Mouse (Mus musculus): ENCODE data around the gene Grid1. TPM values are rescaled to one million over a fixed set of nuclear protein-coding genes. Genes with fewer than 3 reads are reported as not detected.

Gene Grid1
- polyA plus RNA-seq, 1 experiment: not detected

GRCm38 (mm10) chr14:34819121-34819918 is 588 bp upstream of the Grid1 start:
- Histone ChIP-seq H3K4me3 (ENCODE audit: low read depth, low read length) (peak overlapping the region; percentile 29), H3K4me1 (ENCODE audit: control insufficient read depth, insufficient read depth, insufficient read length, low read length) (peaks cover 6% of the 10 kb centered on the region; the same call in 1 of the 2 replicates), H3K27me3 (ENCODE audit: control insufficient read depth, insufficient read depth, low read length) (peaks cover 59% of the 10 kb centered on the region), H3K27ac (ENCODE audit: insufficient read depth, low read depth, low read length) (no peak overlapping the region), H3K36me3 (ENCODE audit: control insufficient read depth, insufficient read depth, low read length) (no peaks in the 10 kb centered on the region)
- TF ChIP-seq POLR2A (IDR thresholded peaks at IDR 0.05; ENCODE audit: low read depth, low read length) (no peak), CTCF (IDR thresholded peaks at IDR 0.05; ENCODE audit: extremely low read depth, insufficient read length, insufficient replicate concordance, low read depth, low read length) (no peak)
- 2% methylated on average over 71 of the region's 85 CpGs for WGBS

DNA sequence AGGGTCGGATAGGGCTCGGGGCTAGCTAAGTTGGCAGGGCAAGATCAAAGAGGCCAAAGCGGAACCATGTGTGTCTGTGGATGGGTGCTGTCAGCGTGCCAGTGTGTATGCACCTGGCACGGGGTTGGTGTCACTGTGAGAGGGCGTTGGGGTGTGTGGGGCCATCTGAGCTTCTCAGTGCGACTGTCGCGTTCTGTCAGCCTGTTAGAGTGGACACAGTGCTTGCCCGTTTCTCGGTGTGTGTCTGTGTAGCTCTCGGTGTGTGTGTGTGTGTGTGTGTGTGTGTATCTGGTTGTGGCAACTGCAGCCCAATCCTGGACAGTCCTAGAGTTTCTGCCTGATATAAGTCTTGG is 721 bp downstream of the Grid1 start:
- Histone ChIP-seq H3K4me1 (ENCODE audit: control insufficient read depth, insufficient read depth, insufficient read length, low read length) (peaks cover 6% of the 10 kb centered on the region; the same call in 1 of the 2 replicates), H3K4me3 (ENCODE audit: low read depth, low read length) (no peak overlapping the region; the same call in 1 of the 2 replicates), H3K27ac (ENCODE audit: insufficient read depth, low read depth, low read length) (no peak overlapping the region), H3K36me3 (ENCODE audit: control insufficient read depth, insufficient read depth, low read length) (no peaks in the 10 kb centered on the region), H3K27me3 (ENCODE audit: control insufficient read depth, insufficient read depth, low read length) (peaks cover 59% of the 10 kb centered on the region)
- 4% methylated on average over 12 of the region's 12 CpGs for WGBS
- TF ChIP-seq CTCF (IDR thresholded peaks at IDR 0.05; ENCODE audit: extremely low read depth, insufficient read length, insufficient replicate concordance, low read depth, low read length): no peak
- no peak for TF ChIP-seq POLR2A (IDR thresholded peaks at IDR 0.05; ENCODE audit: low read depth, low read length)

- Histone ChIP-seq H3K27me3 (ENCODE audit: control insufficient read depth, insufficient read depth, low read length) (peaks cover 59% of the 10 kb centered on the region), H3K4me1 (ENCODE audit: control insufficient read depth, insufficient read depth, insufficient read length, low read length) (peaks cover 6% of the 10 kb centered on the region; the same call in 1 of the 2 replicates), H3K4me3 (ENCODE audit: low read depth, low read length) (no peak overlapping the region), H3K36me3 (ENCODE audit: control insufficient read depth, insufficient read depth, low read length) (no peaks in the 10 kb centered on the region), H3K27ac (ENCODE audit: insufficient read depth, low read depth, low read length) (no peak overlapping the region)
- TF ChIP-seq POLR2A (IDR thresholded peaks at IDR 0.05; ENCODE audit: low read depth, low read length) (no peak), CTCF (IDR thresholded peaks at IDR 0.05; ENCODE audit: extremely low read depth, insufficient read length, insufficient replicate concordance, low read depth, low read length) (no peak)
- WGBS: 5% methylated on average over 26 of the region's 26 CpGs
These were observed 1.4 kb downstream of the Grid1 start for GRCm38 (mm10) chr14:34821131-34821790.

GRCm38 (mm10) chr14:34823136-34823535 is 3.2 kb downstream of the Grid1 start:
- no peak for TF ChIP-seq CTCF (IDR thresholded peaks at IDR 0.05; ENCODE audit: extremely low read depth, insufficient read length, insufficient replicate concordance, low read depth, low read length)
- no peak for TF ChIP-seq POLR2A (IDR thresholded peaks at IDR 0.05; ENCODE audit: low read depth, low read length)
- WGBS: 5% methylated on average over 17 of the region's 17 CpGs
- Histone ChIP-seq H3K4me1 (ENCODE audit: control insufficient read depth, insufficient read depth, insufficient read length, low read length) (peaks cover 6% of the 10 kb centered on the region; the same call in 1 of the 2 replicates), H3K27me3 (ENCODE audit: control insufficient read depth, insufficient read depth, low read length) (peaks cover 53% of the 10 kb centered on the region), H3K4me3 (ENCODE audit: low read depth, low read length) (no peak overlapping the region), H3K36me3 (ENCODE audit: control insufficient read depth, insufficient read depth, low read length) (no peaks in the 10 kb centered on the region), H3K27ac (ENCODE audit: insufficient read depth, low read depth, low read length) (no peak overlapping the region)

- Histone ChIP-seq H3K27me3 (ENCODE audit: control insufficient read depth, insufficient read depth, low read length) (peaks cover 43% of the 10 kb centered on the region), H3K27ac (ENCODE audit: insufficient read depth, low read depth, low read length) (no peak overlapping the region), H3K36me3 (ENCODE audit: control insufficient read depth, insufficient read depth, low read length) (no peaks in the 10 kb centered on the region), H3K4me1 (ENCODE audit: control insufficient read depth, insufficient read depth, insufficient read length, low read length) (peaks cover 3% of the 10 kb centered on the region; the same call in 1 of the 2 replicates), H3K4me3 (ENCODE audit: low read depth, low read length) (no peak overlapping the region)
- TF ChIP-seq CTCF (IDR thresholded peaks at IDR 0.05; ENCODE audit: extremely low read depth, insufficient read length, insufficient replicate concordance, low read depth, low read length) (no peak), POLR2A (IDR thresholded peaks at IDR 0.05; ENCODE audit: low read depth, low read length) (no peak)
- 80% methylated on average over 3 of the region's 3 CpGs for WGBS
These were observed 4.3 kb downstream of the Grid1 start for GRCm38 (mm10) chr14:34824186-34824585.

DNA sequence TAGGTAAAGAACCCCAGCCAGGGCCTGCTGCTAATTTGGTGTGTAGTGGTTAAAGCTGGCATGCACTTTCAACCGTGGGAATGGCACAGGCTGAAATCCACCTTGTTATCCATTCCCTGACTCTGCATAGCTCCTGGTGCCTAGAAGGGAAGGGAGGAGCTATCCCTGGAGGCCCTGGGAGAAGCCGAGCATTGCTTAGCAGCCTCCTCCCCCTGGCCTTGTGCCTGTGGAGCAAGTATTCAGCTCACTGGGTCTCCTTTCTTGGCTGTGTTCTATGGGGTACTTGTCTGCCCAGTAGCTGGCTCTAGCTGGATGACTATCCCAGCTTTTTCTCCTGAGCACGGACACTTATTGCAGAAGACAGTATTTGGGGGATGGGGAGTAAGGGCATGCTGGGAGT is 6.0 kb downstream of the Grid1 start:
- Histone ChIP-seq H3K27ac (ENCODE audit: insufficient read depth, low read depth, low read length) (no peak overlapping the region), H3K27me3 (ENCODE audit: control insufficient read depth, insufficient read depth, low read length) (peaks cover 27% of the 10 kb centered on the region), H3K4me3 (ENCODE audit: low read depth, low read length) (no peak overlapping the region), H3K4me1 (ENCODE audit: control insufficient read depth, insufficient read depth, insufficient read length, low read length) (no peaks in the 10 kb centered on the region), H3K36me3 (ENCODE audit: control insufficient read depth, insufficient read depth, low read length) (no peaks in the 10 kb centered on the region)
- TF ChIP-seq POLR2A (IDR thresholded peaks at IDR 0.05; ENCODE audit: low read depth, low read length) (no peak), CTCF (IDR thresholded peaks at IDR 0.05; ENCODE audit: extremely low read depth, insufficient read length, insufficient replicate concordance, low read depth, low read length) (no peak)
- WGBS: 42% methylated on average over 3 of the region's 3 CpGs

DNA sequence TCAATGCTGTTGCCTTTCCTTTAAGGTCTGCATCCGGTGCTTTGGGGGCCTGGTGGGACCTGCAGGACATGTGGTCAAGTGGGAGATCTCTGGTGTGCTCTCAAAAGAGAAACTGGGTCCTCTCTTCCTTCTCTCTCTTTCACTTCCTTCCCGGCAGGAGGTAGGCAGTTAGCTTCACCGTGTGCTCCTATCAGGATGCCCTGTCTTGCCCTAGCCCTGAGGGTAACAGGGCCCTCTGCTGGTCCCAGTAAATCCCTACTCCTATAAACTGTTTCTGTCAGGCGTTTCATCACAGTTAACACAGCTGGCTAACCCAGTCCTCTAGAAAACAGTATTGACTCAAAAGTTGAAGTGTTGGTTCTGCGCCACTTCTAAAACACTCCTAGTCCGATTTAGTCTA is 9.9 kb downstream of the Grid1 start:
- Histone ChIP-seq H3K36me3 (ENCODE audit: control insufficient read depth, insufficient read depth, low read length) (no peaks in the 10 kb centered on the region), H3K27me3 (ENCODE audit: control insufficient read depth, insufficient read depth, low read length) (no peaks in the 10 kb centered on the region), H3K4me1 (ENCODE audit: control insufficient read depth, insufficient read depth, insufficient read length, low read length) (no peaks in the 10 kb centered on the region), H3K4me3 (ENCODE audit: low read depth, low read length) (no peak overlapping the region), H3K27ac (ENCODE audit: insufficient read depth, low read depth, low read length) (no peak overlapping the region)
- WGBS: 59% methylated on average over 6 of the region's 6 CpGs
- TF ChIP-seq POLR2A (IDR thresholded peaks at IDR 0.05; ENCODE audit: low read depth, low read length) (no peak), CTCF (IDR thresholded peaks at IDR 0.05; ENCODE audit: extremely low read depth, insufficient read length, insufficient replicate concordance, low read depth, low read length) (no peak)
